Mouse (Mus musculus) myocyte (in vitro differentiated cells): ENCODE measurements around the gene Napa. TPM values are rescaled to one million over a fixed set of nuclear protein-coding genes. Genes with fewer than 3 reads are reported as not detected.

ENCODE experiments used
- H3K27me3 ChIP-seq: one replicate; pipeline ENCODE4 v1.6.1; 2011; ENCODE audit not compliant: control insufficient read depth, insufficient read depth, insufficient read length
- H3K36me3 ChIP-seq: one replicate; pipeline ENCODE4 v1.6.1; 2011; ENCODE audit not compliant: control insufficient read depth, insufficient read depth
- H3K4me2 ChIP-seq: one replicate; pipeline ENCODE4 v1.6.1; 2011; ENCODE audit warnings: low read depth, control low read depth
- H3K4me3 ChIP-seq: one replicate; pipeline ENCODE4 v1.5.1; 2011; ENCODE audit warnings: mild to moderate bottlenecking, control low read depth, moderate library complexity
- H3K79me2 ChIP-seq: one replicate; pipeline ENCODE4 v1.6.1; 2011; ENCODE audit not compliant: control insufficient read depth, insufficient read depth
- H3ac ChIP-seq: one replicate; pipeline ENCODE4 v1.6.1; 2011; ENCODE audit not compliant: control insufficient read depth, insufficient read length
- CEBPB ChIP-seq: IDR thresholded peaks from 2 replicates; pipeline ENCODE4 v1.6.1; 2011; ENCODE audit warnings: mild to moderate bottlenecking, moderate library complexity; ENCODE audit not compliant: poor library complexity, insufficient read depth, severe bottlenecking
- E2F4 ChIP-seq: IDR thresholded peaks from one replicate; pipeline ENCODE4 v1.6.1; 2011; ENCODE audit warnings: mild to moderate bottlenecking, control low read depth, moderate library complexity; ENCODE audit not compliant: insufficient read depth
- MAX ChIP-seq: IDR thresholded peaks from one replicate; pipeline ENCODE4 v1.6.1; 2011; ENCODE audit warnings: low read depth, mild to moderate bottlenecking, control low read depth
- MYOD1 ChIP-seq, 3 experiments: IDR thresholded peaks; one replicate each; pipeline ENCODE4 v1.6.1; 2011; ENCODE audit warnings: control low read depth in 2 of 3, low read depth in 2 of 3, mild to moderate bottlenecking in 2 of 3, moderate library complexity in 1 of 3; ENCODE audit not compliant: insufficient read length in 2 of 3, control insufficient read depth in 1 of 3
- MYOG ChIP-seq, 3 experiments: IDR thresholded peaks; one replicate each; pipeline ENCODE4 v1.6.1; 2011; ENCODE audit warnings: control low read depth in 2 of 3, low read depth in 2 of 3, mild to moderate bottlenecking in 2 of 3; ENCODE audit not compliant: insufficient read length in 2 of 3, control insufficient read depth in 1 of 3, insufficient read depth in 1 of 3
- POLR2A ChIP-seq: IDR thresholded peaks from one replicate; pipeline ENCODE4 v1.6.1; 2011; ENCODE audit warnings: low read depth, mild to moderate bottlenecking, control low read depth, moderate library complexity; ENCODE audit not compliant: insufficient read length
- POLR2AphosphoS2 ChIP-seq: IDR thresholded peaks from one replicate; pipeline ENCODE4 v1.6.1; 2011; ENCODE audit warnings: low read depth, control low read depth; ENCODE audit not compliant: insufficient read length
- REST ChIP-seq: IDR thresholded peaks from one replicate; pipeline ENCODE4 v1.6.1; 2011; ENCODE audit warnings: mild to moderate bottlenecking, control low read depth, moderate library complexity; ENCODE audit not compliant: insufficient read depth, insufficient read length
- SRF ChIP-seq: IDR thresholded peaks from one replicate; pipeline ENCODE4 v1.6.1; 2011; ENCODE audit warnings: low read depth; ENCODE audit not compliant: control insufficient read depth, insufficient read length
- TCF12 ChIP-seq: IDR thresholded peaks from one replicate; pipeline ENCODE4 v1.6.1; 2011; ENCODE audit warnings: mild to moderate bottlenecking, control low read depth; ENCODE audit not compliant: poor library complexity, insufficient read depth, severe bottlenecking
- TCF3 ChIP-seq: IDR thresholded peaks from one replicate; pipeline ENCODE4 v1.6.1; 2011; ENCODE audit warnings: low read depth, control low read depth; ENCODE audit not compliant: insufficient read length
- USF1 ChIP-seq: IDR thresholded peaks from one replicate; pipeline ENCODE4 v1.6.1; 2011; ENCODE audit warnings: low read depth, mild to moderate bottlenecking, control low read depth, moderate library complexity
- polyA plus RNA-seq: library from polyadenylated mRNA; unstranded; fragments of >200 nt; fragmentation: generic; extraction: Trizol; gene quantifications from one replicate; pipeline ENCODE4 v1.2.1, GENCODE M21; 2012; ENCODE audit warnings: missing spikeins

Gene Napa
- polyA plus RNA-seq, 1 experiment, result 193 TPM

GRCm38 (mm10) chr7:16146489-16147410 lies 48.5 kb downstream of the Napa start:
- no peak for TF ChIP-seq POLR2A
- no peak for TF ChIP-seq MYOG (IDR thresholded peaks at IDR 0.05; ENCODE audit: control insufficient read depth in 1 of 3, insufficient read depth in 1 of 3, insufficient read length in 2 of 3, low read depth in 2 of 3)
- no peak for TF ChIP-seq TCF3
- no peak for TF ChIP-seq CEBPB
- no peak for TF ChIP-seq POLR2AphosphoS2
- TF ChIP-seq MAX, result no peak
- TF ChIP-seq E2F4, result no peak
- TF ChIP-seq USF1, result no peak
- TF ChIP-seq MYOD1 (IDR thresholded peaks at IDR 0.05; ENCODE audit: control insufficient read depth in 1 of 3, insufficient read length in 2 of 3, low read depth in 2 of 3), result no peak
- TF ChIP-seq SRF, result no peak
- TF ChIP-seq REST, result no peak
- no peak for TF ChIP-seq TCF12
- Histone ChIP-seq H3K79me2 (no peaks in the 10 kb centered on the region), H3K27me3 (peaks cover 13% of the 10 kb centered on the region), H3ac (no peak overlapping the region), H3K4me2 (no peak overlapping the region), H3K36me3 (no peaks in the 10 kb centered on the region), H3K4me3 (no peak overlapping the region)

DNA sequence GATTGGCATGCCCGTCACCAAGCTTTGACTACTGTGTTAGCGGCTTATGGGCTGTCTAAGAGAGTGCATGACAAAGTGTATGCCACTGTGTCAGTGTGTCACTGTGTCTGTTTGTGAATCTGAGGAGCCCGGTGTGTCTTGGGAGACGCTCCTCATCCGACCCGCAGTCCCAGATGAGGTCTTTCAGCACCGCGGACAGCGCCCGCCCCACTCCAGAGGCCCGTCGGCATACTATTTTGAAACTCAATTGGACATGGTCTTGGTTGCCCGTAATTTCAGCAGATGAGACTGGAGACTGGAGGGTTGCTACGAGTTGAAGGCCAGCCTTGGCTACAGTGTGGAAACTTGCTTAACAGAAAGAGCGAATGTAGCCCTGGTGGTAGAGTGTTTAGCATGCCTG lies 49.4 kb downstream of the Napa start:
- Histone ChIP-seq H3K36me3 (no peaks in the 10 kb centered on the region), H3K27me3 (peaks cover 13% of the 10 kb centered on the region), H3ac (no peak overlapping the region), H3K4me3 (no peak overlapping the region), H3K79me2 (no peaks in the 10 kb centered on the region), H3K4me2 (no peak overlapping the region)
- TF ChIP-seq MYOD1 (IDR thresholded peaks at IDR 0.05; ENCODE audit: control insufficient read depth in 1 of 3, insufficient read length in 2 of 3, low read depth in 2 of 3) (no peak), REST (peak; percentile 87)

GRCm38 (mm10) chr7:16149241-16149640 lies 51.0 kb downstream of the Napa start:
- no peaks in the 10 kb centered on the region for H3K79me2 ChIP-seq
- no peaks in the 10 kb centered on the region for H3K36me3 ChIP-seq
- no peak overlapping the region for H3ac ChIP-seq
- TF ChIP-seq TCF3 (no peak), SRF (no peak), POLR2A (no peak), TCF12 (no peak), POLR2AphosphoS2 (no peak), E2F4 (no peak), MYOD1 (IDR thresholded peaks at IDR 0.05; ENCODE audit: control insufficient read depth in 1 of 3, insufficient read length in 2 of 3, low read depth in 2 of 3) (no peak), REST (no peak), MAX (no peak), USF1 (no peak), CEBPB (no peak), MYOG (IDR thresholded peaks at IDR 0.05; ENCODE audit: control insufficient read depth in 1 of 3, insufficient read depth in 1 of 3, insufficient read length in 2 of 3, low read depth in 2 of 3) (no peak)
- no peak overlapping the region for H3K4me3 ChIP-seq
- H3K27me3 ChIP-seq, result peaks cover 13% of the 10 kb centered on the region
- no peak overlapping the region for H3K4me2 ChIP-seq

DNA sequence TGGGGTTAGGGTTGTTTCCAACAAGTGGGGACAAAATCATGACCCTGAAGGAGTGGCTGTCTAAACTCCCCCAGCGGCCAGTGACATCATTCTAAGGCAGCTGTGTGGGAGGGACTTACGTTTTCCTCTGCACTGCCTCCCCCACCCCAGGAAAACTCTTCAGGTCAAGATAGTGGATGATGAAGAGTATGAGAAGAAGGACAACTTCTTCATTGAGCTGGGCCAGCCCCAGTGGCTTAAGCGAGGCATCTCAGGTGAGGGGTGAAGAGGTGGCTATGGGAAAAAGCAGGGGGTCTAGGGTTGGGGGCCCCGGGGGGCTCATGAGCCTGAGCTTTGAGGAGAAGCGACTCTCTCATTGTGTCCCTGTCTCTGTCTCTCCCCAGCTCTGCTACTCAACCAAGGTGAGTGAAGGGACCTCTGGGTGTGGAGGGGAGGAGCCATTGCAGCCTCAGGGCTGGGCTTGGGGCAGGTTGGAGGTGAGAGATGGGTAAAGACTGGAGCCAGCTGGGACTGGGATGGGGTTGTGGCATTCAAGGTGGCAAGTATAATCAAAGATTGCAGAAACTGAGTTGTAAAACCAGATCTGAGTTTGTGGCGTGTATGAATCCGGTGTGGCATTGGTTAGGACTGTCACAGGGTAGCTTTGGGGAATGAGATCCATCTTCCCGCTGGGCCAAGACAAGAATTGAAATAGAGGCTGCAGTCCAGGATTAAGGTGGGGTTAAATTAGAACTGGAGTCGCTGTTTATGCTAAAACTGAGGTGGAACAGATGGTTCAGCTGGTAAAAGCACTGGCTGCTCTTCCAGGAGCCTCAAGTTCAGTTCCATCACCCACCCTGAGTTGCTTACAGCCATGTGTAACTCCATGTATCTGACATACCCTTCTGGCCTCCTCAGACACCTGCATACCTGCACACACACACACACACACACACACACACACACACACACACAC lies 52.2 kb downstream of the Napa start:
- H3K4me3 ChIP-seq, result no peak overlapping the region
- no peak for TF ChIP-seq MYOG (IDR thresholded peaks at IDR 0.05; ENCODE audit: control insufficient read depth in 1 of 3, insufficient read depth in 1 of 3, insufficient read length in 2 of 3, low read depth in 2 of 3)
- no peak for TF ChIP-seq TCF12
- TF ChIP-seq CEBPB, result no peak
- no peak for TF ChIP-seq REST
- TF ChIP-seq MAX, result no peak
- no peak for TF ChIP-seq TCF3
- no peak for TF ChIP-seq SRF
- no peak for TF ChIP-seq USF1
- TF ChIP-seq E2F4, result no peak
- no peak for TF ChIP-seq POLR2A
- no peak for TF ChIP-seq MYOD1 (IDR thresholded peaks at IDR 0.05; ENCODE audit: control insufficient read depth in 1 of 3, insufficient read length in 2 of 3, low read depth in 2 of 3)
- TF ChIP-seq POLR2AphosphoS2, result no peak
- H3K79me2 ChIP-seq, result no peaks in the 10 kb centered on the region
- H3K36me3 ChIP-seq, result no peaks in the 10 kb centered on the region
- peaks cover 5% of the 10 kb centered on the region for H3K27me3 ChIP-seq
- H3ac ChIP-seq, result no peak overlapping the region
- no peak overlapping the region for H3K4me2 ChIP-seq
